In genomic region chr12:107183283-107183682, GRCm38 (mm10) we compare ENCODE assay signal across 11 mouse cellular contexts.
A peak's percentile ranks its signal among the peaks of the same experiment; 100 is the strongest.
DNase-seq lines count a peak whose midpoint lies in the region; ATAC-seq and TF ChIP-seq lines count a peak whose summit lies in the region.
"Had no signal": no experiment of that assay in that cellular context is flagged by ENCODE, and none has a peak within 500 bp of the region (broad histone marks: within the 10 kb centered on the region; RNA-seq: fewer than 3 reads in every experiment).

No protein-coding gene starts in this region.

- no peaks in the 10 kb centered on the region for H3K27me3 ChIP-seq in embryonic facial prominence, embryonic 14.5 days (replicated peaks; ENCODE audit: control insufficient read depth, insufficient read depth, low read length)
- no peaks in the 10 kb centered on the region for H3K27me3 ChIP-seq in neural tube, embryonic 15.5 days (replicated peaks)
- H3K27me3 ChIP-seq: megakaryocyte, embryonic 14.5 days had no signal

- peak; percentile 49 to 51 for DNase-seq in layer of hippocampus, adult 2 months (ENCODE audit: low spot score in 2 of 2)
- no peak for DNase-seq in layer of hippocampus, adult 9-10 months (ENCODE audit: low spot score)
- DNase-seq in ES-CJ7 (ENCODE audit: low read depth, low spot score): peak; percentile 4
- peak; percentile 19 for DNase-seq in embryonic facial prominence, embryonic 14.5 days (ENCODE audit: low spot score)
- DNase-seq in adrenal gland, adult 8-10 months: no peak
- no peak for DNase-seq in embryo, embryonic 10 days (ENCODE audit: low spot score)
- no peak for DNase-seq in gastrocnemius, postnatal 14 days
- DNase-seq: left cerebral cortex, postnatal 4 days; right cerebral cortex, postnatal 4 days had no signal

- no peak for ATAC-seq in embryonic facial prominence, embryonic 14.5 days (ENCODE audit: low read depth)
- peak; percentile 47; the same call in 1 of the 2 replicates for ATAC-seq in neural tube, embryonic 15.5 days (ENCODE audit: low FRiP score)

- H3K9me3 ChIP-seq in embryonic facial prominence, embryonic 14.5 days (ENCODE audit: control insufficient read depth, low read length): no peaks in the 10 kb centered on the region
- no peaks in the 10 kb centered on the region for H3K9me3 ChIP-seq in neural tube, embryonic 15.5 days (replicated peaks)

- intact Hi-C loops in gastrocnemius, postnatal 14 days (cut with DNase I; ENCODE audit: low total_unique reads): no loop called here

- H3K36me3 ChIP-seq in embryonic facial prominence, embryonic 14.5 days (ENCODE audit: control insufficient read depth, insufficient read depth, low read length): no peaks in the 10 kb centered on the region
- no peaks in the 10 kb centered on the region for H3K36me3 ChIP-seq in neural tube, embryonic 15.5 days

- H3K9ac ChIP-seq in embryonic facial prominence, embryonic 14.5 days (ENCODE audit: low read depth, low read length): no peak overlapping the region
- H3K9ac ChIP-seq in neural tube, embryonic 15.5 days (replicated peaks): no peak overlapping the region

- H3K4me2 ChIP-seq in embryonic facial prominence, embryonic 14.5 days (ENCODE audit: low read depth, low read length): peak overlapping the region; percentile 28; the same call in 1 of the 2 replicates
- H3K4me2 ChIP-seq in neural tube, embryonic 15.5 days: peak overlapping the region; percentile 8; the same call in 1 of the 2 replicates

- TF ChIP-seq CTCF in layer of hippocampus, adult 2 months (conservative IDR thresholded peaks at IDR 0.05): no peak

- H3K27ac ChIP-seq in layer of hippocampus, adult 2 months: peak overlapping the region; percentile 75
- H3K27ac ChIP-seq in embryonic facial prominence, embryonic 14.5 days (replicated peaks; ENCODE audit: low read depth, low read length): no peak overlapping the region
- H3K27ac ChIP-seq in neural tube, embryonic 15.5 days (replicated peaks): no peak overlapping the region

- peak overlapping the region; percentile 8; the same call in 1 of the 2 replicates for H3K4me3 ChIP-seq in layer of hippocampus, adult 2 months
- no peak overlapping the region for H3K4me3 ChIP-seq in embryonic facial prominence, embryonic 14.5 days (ENCODE audit: low read depth, low read length)
- no peak overlapping the region for H3K4me3 ChIP-seq in neural tube, embryonic 15.5 days (replicated peaks)
- H3K4me3 ChIP-seq: megakaryocyte, embryonic 14.5 days had no signal

- 0 out of 2 replicates have a peak, but pooled peaks cover 6% of the 10 kb centered on the region for H3K4me1 ChIP-seq in embryonic facial prominence, embryonic 14.5 days (ENCODE audit: control insufficient read depth, insufficient read depth, low read length)
- H3K4me1 ChIP-seq in neural tube, embryonic 15.5 days: peaks cover 13% of the 10 kb centered on the region; the same call in 1 of the 2 replicates
- H3K4me1 ChIP-seq: megakaryocyte, embryonic 14.5 days had no signal

- WGBS in embryonic facial prominence, embryonic 14.5 days: 48% methylated on average over 9 of the region's 9 CpGs
- WGBS in neural tube, embryonic 15.5 days: 48% methylated on average over 9 of the region's 9 CpGs

Comparison
In these comparisons a context has a peak if more than half of its experiments do, and no peak if none do; other contexts are left out.
1. DNase-seq: peak in layer of hippocampus, adult 2 months (2 of 2), ES-CJ7 (single experiment) and embryonic facial prominence, embryonic 14.5 days (single experiment); none in layer of hippocampus, adult 9-10 months (single experiment), adrenal gland, adult 8-10 months (single experiment), embryo, embryonic 10 days (single experiment) and gastrocnemius, postnatal 14 days (single experiment).